Mouse (Mus musculus): ENCODE measurements around the gene Rps24. TPM values are rescaled to one million over a fixed set of nuclear protein-coding genes. Genes with fewer than 3 reads are reported as not detected.

The Rps24 gene
- total RNA-seq, 1 experiment = 2,661 TPM

DNA sequence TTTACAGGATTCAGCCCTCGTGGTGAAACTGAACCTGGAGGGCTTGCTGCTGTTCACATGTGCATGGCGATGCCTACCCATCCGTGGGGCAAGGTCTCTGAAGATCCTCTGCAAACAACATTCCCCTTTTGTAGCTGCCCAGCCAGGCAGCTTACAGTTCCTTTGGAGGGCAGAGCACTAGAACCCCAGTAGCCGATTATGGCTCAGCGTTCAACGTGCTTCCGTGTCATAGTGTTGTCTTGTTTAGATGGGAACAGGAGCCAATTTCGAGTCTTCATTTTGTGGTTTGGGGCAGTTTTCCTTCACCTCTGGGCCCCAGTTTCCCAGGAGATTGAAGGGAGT, 13.9 kb downstream of the Rps24 start:
- Histone ChIP-seq H3K27ac (ENCODE audit: insufficient read depth, low read depth, low read length, poor library complexity, severe bottlenecking) (no peak overlapping the region), H3K4me1 (ENCODE audit: control insufficient read depth in 2 of 2, insufficient read depth in 2 of 2, low read length in 2 of 2, poor library complexity in 1 of 2) (peaks cover 0 to 3% of the 10 kb centered on the region in 2 experiments; a peak in 2 of 4 replicates), H3K36me3 (ENCODE audit: control insufficient read depth, insufficient read depth, low read length, poor library complexity, severe bottlenecking) (peaks cover 33% of the 10 kb centered on the region), H3K9ac (ENCODE audit: insufficient read depth, low read depth, low read length, poor library complexity, severe bottlenecking) (peak overlapping the region; percentile 29; the same call in 1 of the 2 replicates), H3K4me3 (ENCODE audit: insufficient read depth in 1 of 2, low read depth in 1 of 2, low read length in 2 of 2, poor library complexity in 1 of 2, severe bottlenecking in 1 of 2) (no peak overlapping the region), H3K9me3 (ENCODE audit: control insufficient read depth, insufficient read depth, low read depth, low read length) (no peaks in the 10 kb centered on the region)
- in situ Hi-C loops (cut with MboI; ENCODE audit: low sequenced_read_pairs in 2 of 2, unreplicated experiment in 2 of 2) = loop anchor here in 1 of 2 experiments (25.0 kb wide), 2 partner anchors 436 to 1061 kb away; no protein-coding TSS in a partner anchor
- TF ChIP-seq ZC3H11A (IDR thresholded peaks at IDR 0.05; ENCODE audit: borderline replicate concordance, low read depth, low read length) (no peak), ZNF384 (IDR thresholded peaks at IDR 0.05; ENCODE audit: low read depth, low read length) (no peak), HCFC1 (IDR thresholded peaks at IDR 0.05; ENCODE audit: borderline replicate concordance, insufficient read depth, low read length) (no peak)
- DNase-seq (ENCODE audit: low read depth, low spot score) = no peak

- Histone ChIP-seq H3K36me3 (ENCODE audit: control insufficient read depth, insufficient read depth, low read length, poor library complexity, severe bottlenecking) (peaks cover 28% of the 10 kb centered on the region), H3K4me3 (ENCODE audit: insufficient read depth in 1 of 2, low read depth in 1 of 2, low read length in 2 of 2, poor library complexity in 1 of 2, severe bottlenecking in 1 of 2) (no peak overlapping the region), H3K9me3 (ENCODE audit: control insufficient read depth, insufficient read depth, low read depth, low read length) (no peaks in the 10 kb centered on the region), H3K27ac (ENCODE audit: insufficient read depth, low read depth, low read length, poor library complexity, severe bottlenecking) (no peak overlapping the region), H3K4me1 (ENCODE audit: control insufficient read depth in 2 of 2, insufficient read depth in 2 of 2, low read length in 2 of 2, poor library complexity in 1 of 2) (peaks cover 0 to 3% of the 10 kb centered on the region in 2 experiments; a peak in 2 of 4 replicates), H3K9ac (ENCODE audit: insufficient read depth, low read depth, low read length, poor library complexity, severe bottlenecking) (no peak overlapping the region)
- DNase-seq (ENCODE audit: low read depth, low spot score) = no peak
- TF ChIP-seq ZC3H11A (IDR thresholded peaks at IDR 0.05; ENCODE audit: borderline replicate concordance, low read depth, low read length) = no peak
- TF ChIP-seq HCFC1 (IDR thresholded peaks at IDR 0.05; ENCODE audit: borderline replicate concordance, insufficient read depth, low read length) = no peak
- TF ChIP-seq MAFK (IDR thresholded peaks at IDR 0.05; ENCODE audit: insufficient read depth, low read depth, low read length) = no peak
- no peak for TF ChIP-seq ZNF384 (IDR thresholded peaks at IDR 0.05; ENCODE audit: low read depth, low read length)
- TF ChIP-seq CHD2 (IDR thresholded peaks at IDR 0.05; ENCODE audit: low read depth, low read length) = no peak
- in situ Hi-C loops (cut with MboI; ENCODE audit: low sequenced_read_pairs in 2 of 2, unreplicated experiment in 2 of 2) = loop anchor here in 1 of 2 experiments (25.0 kb wide), 2 partner anchors 436 to 1061 kb away; no protein-coding TSS in a partner anchor
Measured at GRCm38 (mm10) chr14:24501256-24501655, 14.3 kb downstream of the Rps24 start.

DNA sequence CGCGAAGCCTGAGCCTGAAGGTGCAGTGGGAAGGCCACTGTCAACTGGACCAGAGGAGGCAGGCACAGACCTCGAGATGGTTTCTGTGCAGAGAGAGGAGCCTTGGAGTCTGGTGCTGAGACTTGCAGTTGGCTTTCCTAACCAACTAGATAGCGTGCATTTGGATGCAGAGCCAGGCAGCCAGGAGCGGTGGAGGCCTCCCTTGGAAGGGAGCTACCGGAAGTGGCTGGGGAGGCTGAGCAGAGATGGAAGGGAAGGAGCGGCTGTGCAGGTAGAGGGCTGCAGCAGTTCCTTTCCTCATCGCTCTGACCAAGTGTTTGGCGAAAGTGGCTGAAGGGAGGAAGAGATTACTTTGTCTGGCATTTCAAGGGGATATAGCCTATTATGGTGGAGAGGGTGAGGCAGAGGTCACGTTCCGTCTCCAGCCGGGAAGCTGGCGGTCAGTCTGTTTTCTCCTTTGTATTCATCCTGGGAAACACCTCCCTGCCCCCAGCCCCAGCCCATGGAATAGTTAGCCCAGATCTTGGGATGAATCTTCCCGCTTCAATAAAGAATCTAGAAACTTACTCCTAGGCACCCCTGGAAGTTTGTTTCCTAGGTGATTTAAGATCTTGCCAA, 20.6 kb downstream of the Rps24 start:
- Histone ChIP-seq H3K36me3 (ENCODE audit: control insufficient read depth, insufficient read depth, low read length, poor library complexity, severe bottlenecking) (no peaks in the 10 kb centered on the region), H3K4me1 (ENCODE audit: control insufficient read depth in 2 of 2, insufficient read depth in 2 of 2, low read length in 2 of 2, poor library complexity in 1 of 2) (peaks cover 0 to 3% of the 10 kb centered on the region in 2 experiments; a peak in 1 of 4 replicates), H3K9me3 (ENCODE audit: control insufficient read depth, insufficient read depth, low read depth, low read length) (no peaks in the 10 kb centered on the region), H3K9ac (ENCODE audit: insufficient read depth, low read depth, low read length, poor library complexity, severe bottlenecking) (no peak overlapping the region; the same call in 1 of the 2 replicates), H3K4me3 (ENCODE audit: insufficient read depth in 1 of 2, low read depth in 1 of 2, low read length in 2 of 2, poor library complexity in 1 of 2, severe bottlenecking in 1 of 2) (no peak overlapping the region; a peak in 1 of 4 replicates), H3K27ac (ENCODE audit: insufficient read depth, low read depth, low read length, poor library complexity, severe bottlenecking) (no peak overlapping the region)
- TF ChIP-seq MAFK (IDR thresholded peaks at IDR 0.05; ENCODE audit: insufficient read depth, low read depth, low read length) (no peak), ZC3H11A (IDR thresholded peaks at IDR 0.05; ENCODE audit: borderline replicate concordance, low read depth, low read length) (no peak), ZNF384 (IDR thresholded peaks at IDR 0.05; ENCODE audit: low read depth, low read length) (no peak), HCFC1 (IDR thresholded peaks at IDR 0.05; ENCODE audit: borderline replicate concordance, insufficient read depth, low read length) (no peak), CHD2 (IDR thresholded peaks at IDR 0.05; ENCODE audit: low read depth, low read length) (no peak)
- DNase-seq (ENCODE audit: low read depth, low spot score) = no peak
- in situ Hi-C loops (cut with MboI; ENCODE audit: low sequenced_read_pairs in 2 of 2, unreplicated experiment in 2 of 2) = loop anchor here in 1 of 2 experiments (25.0 kb wide), 2 partner anchors 430 to 1055 kb away; no protein-coding TSS in a partner anchor

DNA sequence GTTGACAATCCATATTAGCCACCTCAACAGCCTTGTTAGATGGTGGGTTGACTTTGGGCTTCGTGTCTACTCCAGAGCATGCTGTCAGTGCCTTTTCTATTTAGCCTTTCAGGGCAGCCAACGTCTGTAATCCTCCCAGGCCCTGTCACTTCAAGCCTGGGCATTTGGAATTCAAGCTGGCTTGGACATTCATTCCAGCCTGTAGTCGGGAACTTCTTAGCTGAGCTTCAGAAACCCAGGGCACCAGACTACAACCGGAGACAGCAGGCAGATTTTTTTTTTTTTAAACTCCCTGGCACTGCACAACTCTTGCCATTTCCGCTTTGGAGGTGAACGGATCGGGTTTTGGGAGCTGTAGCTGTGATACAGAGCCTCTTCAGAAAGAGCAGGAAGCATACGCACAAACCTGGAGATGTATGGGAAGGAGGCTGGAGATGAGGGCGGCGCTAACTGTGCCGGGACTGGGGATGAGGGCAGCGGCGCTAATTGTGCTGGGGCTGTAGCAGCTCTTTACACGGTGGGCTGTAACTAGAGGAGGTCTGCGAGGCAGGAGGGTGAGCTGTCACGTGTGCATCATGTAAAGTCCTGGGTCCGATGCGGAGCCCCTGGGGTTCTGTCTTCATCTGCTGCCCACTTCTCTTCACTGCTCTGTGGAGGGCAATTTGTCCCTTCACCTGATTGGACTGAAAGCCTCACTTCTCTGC, 21.3 kb downstream of the Rps24 start:
- no peaks in the 10 kb centered on the region for H3K36me3 ChIP-seq (ENCODE audit: control insufficient read depth, insufficient read depth, low read length, poor library complexity, severe bottlenecking)
- no peak overlapping the region for H3K9ac ChIP-seq (ENCODE audit: insufficient read depth, low read depth, low read length, poor library complexity, severe bottlenecking)
- H3K27ac ChIP-seq (ENCODE audit: insufficient read depth, low read depth, low read length, poor library complexity, severe bottlenecking) = no peak overlapping the region
- H3K4me3 ChIP-seq (ENCODE audit: insufficient read depth in 1 of 2, low read depth in 1 of 2, low read length in 2 of 2, poor library complexity in 1 of 2, severe bottlenecking in 1 of 2) = no peak overlapping the region
- H3K9me3 ChIP-seq (ENCODE audit: control insufficient read depth, insufficient read depth, low read depth, low read length) = no peaks in the 10 kb centered on the region
- in situ Hi-C loops (cut with MboI; ENCODE audit: low sequenced_read_pairs in 2 of 2, unreplicated experiment in 2 of 2) = loop anchor here in 1 of 2 experiments (25.0 kb wide), 2 partner anchors 429 to 1054 kb away; no protein-coding TSS in a partner anchor
- peaks cover 0 to 3% of the 10 kb centered on the region in 2 experiments; a peak in 1 of 4 replicates for H3K4me1 ChIP-seq (ENCODE audit: control insufficient read depth in 2 of 2, insufficient read depth in 2 of 2, low read length in 2 of 2, poor library complexity in 1 of 2)
- TF ChIP-seq CHD2 (IDR thresholded peaks at IDR 0.05; ENCODE audit: low read depth, low read length) (no peak), HCFC1 (IDR thresholded peaks at IDR 0.05; ENCODE audit: borderline replicate concordance, insufficient read depth, low read length) (no peak), MAFK (IDR thresholded peaks at IDR 0.05; ENCODE audit: insufficient read depth, low read depth, low read length) (no peak), ZC3H11A (IDR thresholded peaks at IDR 0.05; ENCODE audit: borderline replicate concordance, low read depth, low read length) (no peak), ZNF384 (IDR thresholded peaks at IDR 0.05; ENCODE audit: low read depth, low read length) (no peak)
- DNase-seq (ENCODE audit: low read depth, low spot score) = no peak
